ENCODE assay signal across 11 mouse cellular contexts in genomic region chr3:88548180-88548917, GRCm38 (mm10). TPM values are rescaled to one million over a fixed set of nuclear protein-coding genes. Genes with fewer than 3 reads are reported as not detected.
DNase-seq lines count a peak whose midpoint lies in the region; ATAC-seq lines count a peak whose summit lies in the region.
"Had no signal": no experiment of that assay in that cellular context is flagged by ENCODE, and none has a peak within 500 bp of the region (broad histone marks: within the 10 kb centered on the region; RNA-seq: fewer than 3 reads in every experiment).

Rab25 (minus strand) TSS chr3:88548300.

- ATAC-seq in midbrain, embryonic 11.5 days (ENCODE audit: low FRiP score): no peak
- no peak for ATAC-seq in midbrain, embryonic 16.5 days
- no peak for ATAC-seq in kidney, embryonic 15.5 days (replicated peaks; ENCODE audit: low FRiP score)
- no peak for ATAC-seq in lung, embryonic 15.5 days (ENCODE audit: borderline replicate concordance, extremely low read depth, low FRiP score, low TSS enrichment)
- ATAC-seq in megakaryocyte-erythroid progenitor cell, adult 5-6 weeks (replicated peaks; ENCODE audit: low FRiP score, low TSS enrichment, poor library complexity, severe bottlenecking): no peak
- ATAC-seq in granulocyte monocyte progenitor cell, adult 5-6 weeks (replicated peaks; ENCODE audit: poor library complexity, severe bottlenecking): no peak
- ATAC-seq: midbrain, embryonic 15.5 days had no signal

- 49% methylated on average over 18 of the region's 18 CpGs for WGBS in midbrain, embryonic 11.5 days
- WGBS in midbrain, embryonic 16.5 days: 54% methylated on average over 18 of the region's 18 CpGs
- 48% methylated on average over 18 of the region's 18 CpGs for WGBS in kidney, embryonic 15.5 days
- WGBS in lung, embryonic 15.5 days: 37% methylated on average over 18 of the region's 18 CpGs

- H3K36me3 ChIP-seq in midbrain, embryonic 11.5 days (ENCODE audit: control insufficient read depth, insufficient read depth, low read length): no peaks in the 10 kb centered on the region
- no peaks in the 10 kb centered on the region for H3K36me3 ChIP-seq in midbrain, embryonic 16.5 days (ENCODE audit: control insufficient read depth, insufficient read depth, low read length)
- H3K36me3 ChIP-seq in kidney, embryonic 15.5 days: 0 out of 2 replicates have a peak, but pooled peaks cover 4% of the 10 kb centered on the region
- no peaks in the 10 kb centered on the region for H3K36me3 ChIP-seq in lung, embryonic 15.5 days
- H3K36me3 ChIP-seq: midbrain, embryonic 15.5 days had no signal

- no peak within 1 kb of the TSS for H3K9ac ChIP-seq in midbrain, embryonic 11.5 days (ENCODE audit: low read length)
- H3K9ac ChIP-seq in midbrain, embryonic 16.5 days (ENCODE audit: low read depth, low read length): no peak within 1 kb of the TSS
- H3K9ac ChIP-seq in kidney, embryonic 15.5 days: peak within 1 kb of the TSS; percentile 8; the same call in 1 of the 2 replicates
- H3K9ac ChIP-seq in lung, embryonic 15.5 days: no peak within 1 kb of the TSS
- H3K9ac ChIP-seq: midbrain, embryonic 15.5 days had no signal

- no peak within 1 kb of the TSS for H3K4me3 ChIP-seq in midbrain, embryonic 11.5 days (ENCODE audit: low read depth, low read length)
- no peak within 1 kb of the TSS for H3K4me3 ChIP-seq in midbrain, embryonic 16.5 days (ENCODE audit: low read depth, low read length)
- H3K4me3 ChIP-seq in kidney, embryonic 15.5 days (replicated peaks): peak within 1 kb of the TSS; percentile 24; the same call in 1 of the 2 replicates
- peak within 1 kb of the TSS; percentile 29 for H3K4me3 ChIP-seq in lung, embryonic 15.5 days
- H3K4me3 ChIP-seq: midbrain, embryonic 15.5 days had no signal

- no peaks in the 10 kb centered on the region for H3K9me3 ChIP-seq in midbrain, embryonic 11.5 days (ENCODE audit: control insufficient read depth, low read length)
- no peaks in the 10 kb centered on the region for H3K9me3 ChIP-seq in midbrain, embryonic 16.5 days (replicated peaks; ENCODE audit: control insufficient read depth, low read length, poor library complexity, severe bottlenecking)
- no peaks in the 10 kb centered on the region for H3K9me3 ChIP-seq in kidney, embryonic 15.5 days (replicated peaks)
- no peaks in the 10 kb centered on the region for H3K9me3 ChIP-seq in lung, embryonic 15.5 days
- H3K9me3 ChIP-seq: midbrain, embryonic 15.5 days had no signal

- peaks cover 8% of the 10 kb centered on the region for H3K4me1 ChIP-seq in midbrain, embryonic 11.5 days (ENCODE audit: control insufficient read depth, insufficient read depth, low read length)
- peaks cover 15% of the 10 kb centered on the region for H3K4me1 ChIP-seq in midbrain, embryonic 16.5 days (ENCODE audit: control insufficient read depth, insufficient read depth, low read length)
- peaks cover 43% of the 10 kb centered on the region for H3K4me1 ChIP-seq in kidney, embryonic 15.5 days
- H3K4me1 ChIP-seq in lung, embryonic 15.5 days: peaks cover 27% of the 10 kb centered on the region

- peak; percentile 61 for DNase-seq in midbrain, embryonic 11.5 days (ENCODE audit: low spot score, missing footprints)
- DNase-seq in urinary bladder, postnatal 36 days (ENCODE audit: low spot score in 2 of 2): peak; percentile 70 to 78
- no peak for DNase-seq in testis, postnatal 10 days (ENCODE audit: low spot score)
- DNase-seq: heart, postnatal 10 days; left cerebral cortex, postnatal 4 days had no signal

- no peak within 1 kb of the TSS for H3K4me2 ChIP-seq in midbrain, embryonic 11.5 days
- no peak within 1 kb of the TSS for H3K4me2 ChIP-seq in midbrain, embryonic 16.5 days (ENCODE audit: low read length)
- H3K4me2 ChIP-seq in kidney, embryonic 15.5 days: peak within 1 kb of the TSS; percentile 45
- H3K4me2 ChIP-seq in lung, embryonic 15.5 days: peak within 1 kb of the TSS; percentile 47
- H3K4me2 ChIP-seq: midbrain, embryonic 15.5 days had no signal

- H3K27me3 ChIP-seq in midbrain, embryonic 11.5 days (ENCODE audit: control insufficient read depth, insufficient read depth, low read length): no peaks in the 10 kb centered on the region
- H3K27me3 ChIP-seq in midbrain, embryonic 16.5 days (ENCODE audit: control insufficient read depth, insufficient read depth, low read depth, low read length): no peaks in the 10 kb centered on the region
- no peaks in the 10 kb centered on the region for H3K27me3 ChIP-seq in kidney, embryonic 15.5 days
- no peaks in the 10 kb centered on the region for H3K27me3 ChIP-seq in lung, embryonic 15.5 days
- H3K27me3 ChIP-seq: midbrain, embryonic 15.5 days had no signal

- no peak within 1 kb of the TSS for H3K27ac ChIP-seq in midbrain, embryonic 11.5 days (ENCODE audit: low read depth, low read length)
- no peak within 1 kb of the TSS for H3K27ac ChIP-seq in midbrain, embryonic 16.5 days (ENCODE audit: low read length)
- peak within 1 kb of the TSS; percentile 57; the same call in 1 of the 2 replicates for H3K27ac ChIP-seq in kidney, embryonic 15.5 days
- H3K27ac ChIP-seq in lung, embryonic 15.5 days: peak within 1 kb of the TSS; percentile 86
- H3K27ac ChIP-seq: midbrain, embryonic 15.5 days had no signal

RNA-seq across cellular contexts. Expression of gene Rab25, which starts in this region (rescaled TPM):
- 0.25 and 0.86 TPM in 2 replicates for polyA plus RNA-seq in midbrain, embryonic 11.5 days (2014; fragmentation: Nextera tagmentation; extraction: Ambion mirVana)
- 0.69 TPM in 1 of 2 replicates, not detected in the other for polyA plus RNA-seq in midbrain, embryonic 16.5 days (2015; fragmentation: Nextera tagmentation; extraction: Ambion mirVana)
- 15.1 and 17.4 TPM in 2 replicates for polyA plus RNA-seq in kidney, embryonic 15.5 days (2015; fragmentation: Nextera tagmentation; extraction: Ambion mirVana)
- polyA plus RNA-seq in lung, embryonic 15.5 days (2015; fragmentation: Nextera tagmentation; extraction: Ambion mirVana): 33.1 and 36.4 TPM in 2 replicates
- total RNA-seq in megakaryocyte-erythroid progenitor cell, adult 5-6 weeks (2014; fragmentation: Nextera tagmentation): not detected in 2 replicates
- total RNA-seq in megakaryocyte-erythroid progenitor cell, adult 5-6 weeks (2017): 0.14 TPM in 1 of 2 replicates, not detected in the other
- 1.0 and 1.2 TPM in 2 replicates for total RNA-seq in granulocyte monocyte progenitor cell, adult 5-6 weeks (2014; fragmentation: Nextera tagmentation)
- not detected in 2 replicates for total RNA-seq in granulocyte monocyte progenitor cell, adult 5-6 weeks (2017)
- total RNA-seq: heart, postnatal 10 days had no signal

Comparison
In these comparisons a context has a peak if more than half of its experiments do, and no peak if none do; other contexts are left out.
1. Peak in DNase-seq in midbrain, embryonic 11.5 days; RNA of the gene not detected or under 1 TPM.
2. H3K27ac ChIP-seq: peak in kidney, embryonic 15.5 days (single experiment) and lung, embryonic 15.5 days (single experiment); none in midbrain, embryonic 11.5 days (single experiment) and midbrain, embryonic 16.5 days (single experiment).
3. H3K4me2 ChIP-seq: peak in kidney, embryonic 15.5 days (single experiment) and lung, embryonic 15.5 days (single experiment); none in midbrain, embryonic 11.5 days (single experiment) and midbrain, embryonic 16.5 days (single experiment).
4. H3K4me3 ChIP-seq: peak in kidney, embryonic 15.5 days (single experiment) and lung, embryonic 15.5 days (single experiment); none in midbrain, embryonic 11.5 days (single experiment) and midbrain, embryonic 16.5 days (single experiment).